Mouse (Mus musculus): ENCODE data around the gene Fam57b.

- TF ChIP-seq TCF12 (IDR thresholded peaks at IDR 0.05; ENCODE audit: insufficient read depth, poor library complexity, severe bottlenecking) (no peak), MAX (IDR thresholded peaks at IDR 0.05; ENCODE audit: low read depth) (no peak), POLR2A (IDR thresholded peaks at IDR 0.05; ENCODE audit: insufficient read length, low read depth) (peak; percentile 43), POLR2AphosphoS2 (IDR thresholded peaks at IDR 0.05; ENCODE audit: insufficient read length, low read depth) (peak; percentile 63), USF1 (IDR thresholded peaks at IDR 0.05; ENCODE audit: low read depth) (no peak)
Measured at GRCm38 (mm10) chr7:126862147-126862784, 64.8 kb downstream of the Fam57b start, which contains the start of gene Ino80e.

Measured in myocyte (in vitro differentiated cells).